Mouse (Mus musculus): ENCODE data around the gene Clip1.
A peak's percentile ranks its signal among the peaks of the same experiment; 100 is the strongest.
"Not testable (repeated sequence)": the region's sequence is repeated elsewhere in the genome, so short reads cannot be mapped to it uniquely, and the experiment has no call there.

The Clip1 gene

GRCm38 (mm10) chr5:123684221-123685144, at the start of gene Clip1:
TSS of gene Clip1 (minus strand) at chr5:123684618.
- no peak for DNase-seq (ENCODE audit: low read depth)

GRCm38 (mm10) chr5:123730981-123731380, 46.6 kb upstream of the Clip1 start:
- DNase-seq (ENCODE audit: low read depth) = no peak

DNA sequence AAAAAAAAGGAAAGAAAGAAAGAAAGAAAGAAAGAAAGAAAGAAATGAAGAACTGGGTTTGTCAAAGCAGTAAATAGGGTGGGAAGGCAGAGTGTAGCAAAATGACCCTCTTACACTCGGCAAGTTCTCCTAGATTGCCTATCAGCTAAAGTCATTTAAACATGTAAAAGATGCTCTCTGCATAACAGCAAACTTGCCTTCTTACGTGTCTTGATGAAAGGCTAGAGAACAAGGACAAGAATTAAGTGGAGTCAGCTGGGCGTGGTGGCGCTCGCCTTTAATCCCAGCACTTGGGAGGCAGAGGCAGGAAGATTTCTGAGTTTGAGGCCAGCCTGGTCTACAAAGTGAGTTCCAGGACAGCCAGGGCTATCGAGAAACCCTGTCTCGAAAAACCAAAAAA, 39.4 kb upstream of the Clip1 start:
- DNase-seq (ENCODE audit: low read depth) = not testable (repeated sequence)

DNA sequence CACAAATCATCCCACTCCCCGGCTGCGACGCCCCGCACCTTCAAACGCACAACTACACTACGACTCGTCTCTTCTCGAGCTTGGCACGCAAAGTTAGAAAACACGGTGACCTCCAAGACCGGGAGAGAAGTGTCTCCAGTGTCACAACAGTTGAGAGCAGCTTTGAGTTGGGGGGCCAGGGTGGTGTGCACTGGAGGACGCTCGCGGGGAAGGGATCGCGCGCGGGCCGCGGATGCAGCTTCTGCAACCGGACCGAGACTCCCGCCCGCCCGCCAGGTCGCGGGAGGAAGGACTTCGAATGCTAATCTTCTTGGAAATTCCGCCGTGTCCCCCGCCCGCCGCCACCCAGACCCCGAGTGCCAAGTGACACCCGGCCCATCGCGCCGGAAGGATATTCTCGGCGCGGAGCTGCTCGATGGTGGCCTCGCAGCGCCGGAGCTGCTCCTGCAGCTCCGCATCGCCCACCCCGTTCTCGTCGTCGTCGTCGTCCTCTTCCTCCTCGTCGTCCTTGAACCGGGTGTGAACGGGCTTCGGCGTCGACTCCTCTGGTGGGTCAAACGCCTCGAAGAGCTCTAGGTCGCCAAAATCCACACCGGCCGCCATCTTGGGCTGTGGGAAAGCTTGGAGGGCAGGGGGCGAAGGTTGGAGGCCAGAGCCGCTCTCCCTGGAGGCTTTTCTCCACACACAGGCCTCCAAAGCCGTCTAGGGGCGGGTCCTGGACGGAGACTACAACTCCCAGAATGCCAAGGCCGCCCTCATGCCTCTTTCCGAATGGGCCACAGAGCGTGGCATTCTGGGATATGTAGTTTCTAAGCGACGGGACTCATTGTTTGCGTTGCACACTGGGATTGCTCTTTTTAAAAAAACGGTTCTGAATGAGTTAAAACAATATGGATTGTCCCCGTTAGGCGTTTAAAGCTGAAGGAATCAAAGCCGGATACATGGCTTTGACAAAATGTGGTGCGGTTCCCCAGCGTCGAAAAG, 36.2 kb upstream of the Clip1 start, which contains the start of gene Zcchc8:
Gene Zcchc8, minus strand, starts transcription at position 773 of the 984 bp plus-strand sequence.
- DNase-seq (ENCODE audit: low read depth) = peak; percentile 98

DNA sequence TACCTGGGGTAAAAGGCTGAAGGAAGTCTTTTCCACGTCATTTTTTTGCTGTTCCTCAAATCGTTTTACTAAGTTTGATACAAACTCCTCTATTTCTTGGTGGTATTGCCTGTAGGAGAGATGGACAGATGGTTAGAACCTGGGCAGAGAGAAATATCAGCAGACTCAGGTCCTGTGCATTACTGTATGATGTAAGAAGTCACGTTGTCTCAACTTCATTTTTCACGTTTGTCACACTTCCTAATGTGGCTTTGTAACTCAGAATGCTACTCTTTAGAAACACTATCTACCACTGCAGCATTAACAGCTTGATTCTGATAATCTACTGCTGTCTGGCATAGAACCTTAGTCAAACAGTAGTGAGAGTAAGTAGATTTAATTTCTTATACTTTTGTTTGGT, 30.2 kb upstream of the Clip1 start:
- no peak for DNase-seq (ENCODE audit: low read depth)

DNA sequence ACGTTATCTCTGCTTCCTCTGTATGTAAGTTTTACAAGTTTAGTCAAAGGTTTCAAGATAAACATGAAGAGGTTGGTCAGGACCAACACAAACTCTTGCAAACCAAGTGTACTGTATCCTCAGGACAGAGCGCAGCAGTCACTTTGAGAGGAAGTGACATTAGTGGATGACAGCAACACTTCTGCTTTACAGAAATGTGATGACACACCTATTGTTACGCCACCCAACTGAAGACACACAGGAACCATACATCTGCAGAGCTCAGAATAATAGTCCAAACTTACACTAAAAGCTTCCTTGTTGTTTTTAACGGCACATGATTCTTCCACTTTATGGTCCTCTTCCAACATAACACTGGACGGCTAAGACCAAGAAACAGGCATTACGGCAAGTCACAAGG, 29.4 kb upstream of the Clip1 start:
- peak; percentile 29 for DNase-seq (ENCODE audit: low read depth)

DNA sequence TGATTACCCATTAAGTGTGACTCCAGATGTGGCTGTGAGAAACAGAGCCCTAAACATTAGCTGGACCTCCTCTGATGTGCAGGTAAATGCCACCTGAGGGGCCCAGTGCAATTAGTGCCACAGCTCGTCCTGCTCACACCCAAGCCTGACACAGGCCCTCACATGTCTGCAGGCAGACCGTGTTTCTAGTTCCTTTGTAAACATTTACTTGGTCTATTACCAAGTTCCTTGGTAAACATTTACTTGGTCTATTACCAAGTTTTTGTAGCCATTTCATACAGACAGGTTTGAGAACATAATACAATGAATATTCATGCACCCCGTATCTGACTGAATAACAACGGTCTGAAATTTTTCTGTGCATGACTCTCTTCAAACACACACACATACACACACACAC, 25.2 kb upstream of the Clip1 start:
- no peak for DNase-seq (ENCODE audit: low read depth)

- no peak for DNase-seq (ENCODE audit: low read depth)
These were observed 24.2 kb upstream of the Clip1 start for GRCm38 (mm10) chr5:123708598-123708997.

- DNase-seq (ENCODE audit: low read depth) = no peak
These were observed 16.2 kb upstream of the Clip1 start for GRCm38 (mm10) chr5:123700625-123701024.

DNA sequence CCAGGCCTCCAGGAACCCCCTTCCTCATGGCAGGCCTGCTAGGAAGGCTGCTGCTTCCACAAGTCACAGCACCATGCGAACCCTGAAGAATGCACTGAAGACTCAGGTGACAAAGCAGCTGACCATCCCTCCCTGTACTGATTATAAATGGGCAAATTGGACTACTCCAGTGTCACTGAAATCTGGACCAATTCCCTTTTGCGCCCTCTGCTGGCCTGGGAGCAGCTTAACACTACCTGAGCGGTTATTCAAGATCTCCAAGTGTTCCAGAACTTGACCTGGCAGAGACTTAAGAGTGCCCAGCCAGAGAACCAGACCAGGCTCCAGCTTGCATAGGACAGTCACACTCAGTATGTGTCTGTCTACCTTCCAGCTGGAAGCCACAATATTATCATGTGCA, 14.8 kb upstream of the Clip1 start:
- peak; percentile 81 for DNase-seq (ENCODE audit: low read depth)

- no peak for DNase-seq (ENCODE audit: low read depth)
These were observed 12.5 kb upstream of the Clip1 start for GRCm38 (mm10) chr5:123696961-123697360.

- no peak for DNase-seq (ENCODE audit: low read depth)
These were observed 11.8 kb upstream of the Clip1 start for GRCm38 (mm10) chr5:123696244-123696643.

GRCm38 (mm10) chr5:123694468-123694867, 10.1 kb upstream of the Clip1 start:
- DNase-seq (ENCODE audit: low read depth) = no peak

- DNase-seq (ENCODE audit: low read depth) = no peak
These were observed 819 bp downstream of the Clip1 start for GRCm38 (mm10) chr5:123683377-123684220.

DNA sequence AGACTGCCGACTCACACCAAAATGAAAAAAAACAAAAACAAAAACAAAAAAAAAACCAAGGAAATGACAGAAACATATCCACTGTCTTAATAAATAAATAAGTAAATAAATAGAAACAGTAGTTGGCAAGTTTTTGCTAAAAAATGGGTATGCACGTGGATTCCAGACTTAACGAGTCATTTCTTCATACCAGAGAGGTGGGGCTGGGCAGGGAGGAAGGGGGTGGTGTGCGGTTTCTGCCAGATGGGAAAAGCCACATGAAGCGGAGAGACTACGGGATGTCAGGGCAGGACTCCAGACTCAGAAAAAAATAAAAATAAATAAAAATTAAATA, 1.4 kb downstream of the Clip1 start:
- no peak for DNase-seq (ENCODE audit: low read depth)

GRCm38 (mm10) chr5:123682372-123682771, 2.0 kb downstream of the Clip1 start:
- DNase-seq (ENCODE audit: low read depth) = no peak

DNA sequence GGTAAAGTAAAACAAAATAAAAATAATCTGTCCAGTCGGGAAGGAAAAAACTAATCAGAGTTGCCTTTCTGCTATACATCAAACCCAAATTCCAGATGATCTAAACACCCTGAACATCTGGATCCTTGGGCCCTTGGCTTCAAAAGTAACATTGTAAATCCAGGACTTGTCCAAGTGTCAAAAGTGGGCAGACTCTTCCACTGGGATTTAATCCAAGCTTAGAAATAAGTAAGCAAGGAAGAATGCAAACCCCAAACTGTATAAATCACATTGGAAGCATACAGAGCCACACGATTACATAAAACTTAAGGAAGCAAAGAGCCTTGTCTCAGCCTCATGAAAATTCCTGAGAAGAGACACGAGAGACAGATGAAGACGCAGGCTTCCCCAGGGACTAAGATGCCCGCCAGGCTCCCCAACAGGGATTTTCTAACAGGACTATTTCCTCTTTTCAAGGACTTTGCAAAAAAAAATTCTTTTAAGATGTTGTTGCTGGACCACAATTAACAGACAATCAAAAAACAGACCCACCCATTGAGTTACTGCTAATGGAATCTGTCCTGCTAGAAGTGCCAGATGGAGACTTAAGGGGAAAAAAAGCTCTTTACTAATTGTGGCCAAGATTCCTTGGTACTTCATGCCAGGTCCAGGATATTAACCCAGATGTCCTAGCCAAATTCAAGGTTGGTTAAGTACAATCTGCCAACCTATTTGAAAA, 4.7 kb downstream of the Clip1 start:
- no peak for DNase-seq (ENCODE audit: low read depth)

DNA sequence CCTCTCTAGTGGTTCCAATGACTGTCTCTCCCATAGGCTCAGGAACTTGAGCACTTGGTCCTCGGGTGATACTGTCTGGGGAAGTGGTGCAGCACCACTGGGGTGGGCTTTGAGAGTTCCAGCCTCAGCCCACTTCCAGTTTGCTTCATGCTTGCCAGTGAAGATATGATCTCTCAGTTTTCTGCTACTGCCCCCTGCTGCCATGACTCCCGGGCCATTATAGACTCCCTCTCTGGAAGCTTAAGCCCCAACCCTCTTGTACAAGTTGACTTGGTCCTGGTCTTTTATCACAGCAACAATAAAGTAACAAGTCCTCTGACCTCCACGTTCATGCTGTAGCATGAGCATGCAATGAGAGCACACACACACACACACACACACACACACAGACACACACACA, 5.3 kb downstream of the Clip1 start:
- DNase-seq (ENCODE audit: low read depth) = no peak

DNA sequence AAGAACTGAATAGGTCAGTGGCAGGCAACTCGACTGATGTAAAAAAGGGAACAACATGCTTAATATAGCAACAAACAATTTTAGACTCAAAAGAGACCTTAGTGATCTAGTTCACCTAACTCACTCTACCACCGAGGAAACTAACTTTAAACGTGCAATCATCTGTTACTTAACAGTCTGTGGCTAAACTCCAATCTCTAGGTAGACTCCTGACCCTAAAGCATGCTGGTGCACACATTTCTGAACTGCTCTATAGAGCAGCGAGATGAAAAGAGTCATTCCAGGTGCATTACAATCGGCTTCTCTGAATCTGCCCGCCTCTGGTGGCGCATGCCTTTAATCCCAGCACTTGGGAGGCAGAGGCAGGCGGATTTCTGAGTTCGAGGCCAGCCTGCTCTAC, 8.7 kb downstream of the Clip1 start:
- no peak for DNase-seq (ENCODE audit: low read depth)

DNA sequence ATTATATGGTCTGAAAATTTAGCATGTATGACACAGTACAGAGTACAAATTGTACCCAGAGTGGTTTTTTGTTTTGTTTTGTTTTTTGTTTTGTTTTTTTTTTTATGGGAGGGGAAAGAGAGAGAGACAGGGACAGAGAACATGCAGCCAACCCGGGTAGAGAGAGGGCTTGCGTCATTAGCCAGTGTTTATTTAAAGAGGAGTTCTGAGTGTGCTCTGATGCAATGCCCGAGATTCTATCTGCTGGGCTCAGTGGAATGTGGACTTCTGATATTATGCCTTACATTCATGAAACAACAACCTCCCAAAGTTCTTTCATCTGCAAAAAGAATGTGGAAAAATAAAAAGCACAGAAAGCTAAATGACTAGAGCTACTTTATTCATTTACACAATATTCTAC, 9.2 kb downstream of the Clip1 start:
- no peak for DNase-seq (ENCODE audit: low read depth)

GRCm38 (mm10) chr5:123671473-123671820, 13.0 kb downstream of the Clip1 start:
- no peak for DNase-seq (ENCODE audit: low read depth)

Data from c-Kit-positive CD71-negative TER-119-negative erythroid progenitor cells, embryonic 14.5 days (primary cell).